Mouse (Mus musculus): ENCODE measurements around the gene Pramel5.
"Not testable (repeated sequence)": the region's sequence is repeated elsewhere in the genome, so short reads cannot be mapped to it uniquely, and the experiment has no call there.

The Pramel5 gene

DNA sequence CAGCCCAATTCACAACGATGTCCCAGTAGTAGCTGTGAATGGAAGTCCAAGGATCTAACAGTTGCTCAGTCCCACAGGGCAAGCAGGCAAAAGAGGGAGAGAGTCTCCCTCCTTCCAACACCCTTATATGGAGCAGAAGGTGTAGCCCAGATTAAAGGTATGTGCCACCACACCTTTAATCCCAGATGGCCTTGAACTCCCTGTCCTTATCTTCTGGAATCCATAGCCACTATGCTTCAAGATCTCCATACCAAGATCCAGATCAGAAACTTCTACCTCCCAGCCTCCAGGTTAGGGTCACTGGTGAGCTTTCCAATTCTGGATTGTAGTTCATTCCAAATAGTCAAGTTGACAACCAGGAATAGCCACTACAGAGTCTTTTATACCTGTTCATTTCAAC is at the start of gene Pramel5:
TSS of gene Pramel5 (minus strand) at position 101 of the 400 bp plus-strand sequence.
- not testable (repeated sequence) for DNase-seq

DNA sequence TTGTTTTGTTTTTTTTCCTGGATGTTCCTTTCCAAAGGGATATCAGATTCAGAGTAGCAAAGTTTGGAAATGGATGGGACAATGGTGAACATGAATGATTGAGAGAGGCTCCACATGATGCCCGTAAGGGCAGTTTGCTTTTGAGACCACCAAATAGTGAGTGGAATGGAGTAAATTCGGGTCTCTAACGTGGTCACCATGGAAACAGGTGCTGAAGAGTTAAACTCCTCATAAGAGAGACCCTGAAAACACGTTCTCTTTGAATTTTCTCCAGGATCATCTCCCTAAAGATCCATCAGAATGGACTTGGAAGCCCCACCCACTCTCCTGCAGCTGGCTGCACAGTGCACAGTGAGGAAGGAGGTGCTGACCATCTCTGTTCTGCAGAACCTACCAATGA is 49.7 kb upstream of the Pramel5 start, which contains the start of gene Gm13128:
TSS of gene Gm13128 (plus strand) at position 301 of the 400 bp plus-strand sequence.
- not testable (repeated sequence) for DNase-seq

DNA sequence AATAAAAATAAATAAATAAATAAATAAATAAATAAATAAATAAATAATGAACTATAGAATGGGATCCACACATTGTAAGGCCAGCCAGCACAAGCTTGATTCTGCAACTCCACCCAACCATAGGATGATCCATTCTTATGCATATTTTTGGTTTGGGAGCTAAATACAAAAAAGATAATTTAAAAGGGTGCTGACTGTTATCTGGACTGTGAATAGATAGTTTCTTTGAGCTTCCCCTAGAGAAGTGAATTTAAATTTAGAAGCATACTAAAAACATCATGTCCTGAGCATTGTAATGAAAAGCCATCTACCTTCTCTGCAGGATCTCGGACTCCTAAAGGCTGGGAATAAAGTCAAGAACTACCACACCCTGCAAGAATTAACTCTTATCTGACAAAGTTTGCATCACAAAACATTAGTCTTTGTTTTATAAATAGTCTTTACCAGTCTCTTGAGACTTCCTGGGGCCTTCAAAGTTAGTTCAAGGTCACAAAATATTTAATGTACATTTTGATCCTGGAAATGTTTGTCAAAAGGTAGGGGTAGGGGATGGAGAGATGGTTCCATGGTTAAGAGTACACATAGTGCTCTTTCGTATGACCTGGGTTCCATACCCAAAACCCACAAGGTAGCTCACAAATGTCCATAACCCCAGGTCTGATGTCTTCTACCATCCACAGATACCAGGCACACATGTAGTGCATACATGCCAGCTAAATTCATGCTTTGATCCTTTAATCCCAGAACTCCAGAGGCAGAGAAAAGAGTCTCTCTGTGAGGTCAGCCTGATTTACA is 32.6 kb upstream of the Pramel5 start:
- not testable (repeated sequence) for DNase-seq

- not testable (repeated sequence) for DNase-seq
Measured at GRCm38 (mm10) chr4:144299414-144299813, 19.1 kb upstream of the Pramel5 start.

- not testable (repeated sequence) for DNase-seq
Measured at GRCm38 (mm10) chr4:144254768-144255167, 25.5 kb downstream of the Pramel5 start.

All from cerebellum, adult 11-12 months (tissue).